In the genomic region with DNA sequence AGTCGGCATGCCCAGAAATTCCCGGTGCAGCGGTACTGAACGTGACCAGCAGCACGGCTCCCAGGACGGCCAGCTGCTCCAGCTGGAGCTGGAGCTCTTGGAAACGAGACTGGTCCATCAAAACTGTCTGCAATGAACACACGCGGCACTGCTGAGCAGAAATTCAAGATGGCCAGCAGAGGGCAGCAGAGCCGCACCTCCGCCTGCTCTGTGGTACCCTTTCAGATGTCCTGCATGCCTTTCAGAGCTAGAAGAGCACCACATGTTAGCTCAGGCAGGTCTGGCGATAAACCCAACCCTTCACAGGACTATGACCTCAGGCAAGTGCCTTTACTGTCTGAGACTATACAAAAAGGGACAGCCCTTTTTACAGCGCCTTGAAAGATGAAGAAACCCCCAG, we compare ENCODE assay signal across 8 mouse cellular contexts. TPM values are rescaled to one million over a fixed set of nuclear protein-coding genes. Genes with fewer than 3 reads are reported as not detected.
DNase-seq lines count a peak whose midpoint lies in the region; ATAC-seq and TF ChIP-seq lines count a peak whose summit lies in the region.

No protein-coding gene starts in this region.

- no peak overlapping the region for H3K4me2 ChIP-seq in hindbrain, postnatal 0 days (ENCODE audit: low read depth, low read length)

- WGBS in hindbrain, postnatal 0 days: 7% methylated on average over 13 of the region's 13 CpGs

- no peak overlapping the region for H3K27ac ChIP-seq in gastrocnemius, adult 2 months
- no peak overlapping the region for H3K27ac ChIP-seq in hindbrain, postnatal 0 days
- H3K27ac ChIP-seq in left cerebral cortex, adult 2 months: no peak overlapping the region

- peak; percentile 93 for ATAC-seq in hindbrain, postnatal 0 days
- peak; percentile 80 for ATAC-seq in megakaryocyte, adult 5-6 weeks (ENCODE audit: poor library complexity, severe bottlenecking)

- intact Hi-C loops in gastrocnemius, adult 2 months (cut with DNase I): loop anchor here (2.0 to 10.0 kb wide), 3 partner anchors 67 to 549 kb away; no protein-coding TSS in a partner anchor
- intact Hi-C loops in left cerebral cortex, adult 2 months (cut with DNase I): loop anchor here (2.0 to 10.0 kb wide), 3 partner anchors 57 to 549 kb away; a partner anchor contains a TSS

- no peak overlapping the region for H3K4me3 ChIP-seq in gastrocnemius, adult 2 months
- no peak overlapping the region for H3K4me3 ChIP-seq in hindbrain, postnatal 0 days (ENCODE audit: low read length)
- no peak overlapping the region for H3K4me3 ChIP-seq in left cerebral cortex, adult 2 months

- DNase-seq in R1 (ENCODE audit: low read depth, low spot score): peak; percentile 80
- DNase-seq in cerebellum, postnatal 36 days: peak; percentile 83 to 85
- DNase-seq in gastrocnemius, adult 2 months: peak; percentile 81
- peak; percentile 91 for DNase-seq in hindbrain, postnatal 0 days (ENCODE audit: low spot score)
- peak; percentile 76 to 80 for DNase-seq in left cerebral cortex, adult 2 months (ENCODE audit: extremely low spot score in 1 of 2, low spot score in 2 of 2)
- DNase-seq in right cerebral cortex, postnatal 10 days (ENCODE audit: low spot score in 2 of 2): peak; percentile 86 to 90
- peak; percentile 80 for DNase-seq in urinary bladder, postnatal 14 days (ENCODE audit: low spot score)

- H3K9ac ChIP-seq in hindbrain, postnatal 0 days (replicated peaks; ENCODE audit: low read length): no peak overlapping the region

- peaks cover 27% of the 10 kb centered on the region; the same call in 1 of the 2 replicates for H3K36me3 ChIP-seq in hindbrain, postnatal 0 days (ENCODE audit: insufficient read depth, low read length)

- H3K9me3 ChIP-seq in hindbrain, postnatal 0 days (ENCODE audit: low read length): no peaks in the 10 kb centered on the region

- no peak; the same call in none of the 2 replicates for TF ChIP-seq CTCF in gastrocnemius, adult 2 months (IDR thresholded peaks at IDR 0.05)
- peak; percentile 99 for TF ChIP-seq CTCF in hindbrain, postnatal 0 days (IDR thresholded peaks at IDR 0.05; ENCODE audit: low read depth)
- no peak; the same call in none of the 2 replicates for TF ChIP-seq CTCF in left cerebral cortex, adult 2 months (IDR thresholded peaks at IDR 0.05)

- H3K27me3 ChIP-seq in hindbrain, postnatal 0 days (ENCODE audit: insufficient read depth, low read length): no peaks in the 10 kb centered on the region

- H3K4me1 ChIP-seq in hindbrain, postnatal 0 days (ENCODE audit: insufficient read depth, low read length): no peaks in the 10 kb centered on the region

RNA-seq across cellular contexts. Expression of a gene that starts 26.6 kb away (rescaled TPM):
- 1 to 10 TPM; 8.6 to 9.2 TPM for total RNA-seq in gastrocnemius, adult 2 months (2021)
- total RNA-seq in hindbrain, postnatal 0 days (2014; rRNA removed): 27.0 and 46.5 TPM in 2 replicates
- polyA plus RNA-seq in hindbrain, postnatal 0 days (2015; fragmentation: Nextera tagmentation; extraction: Ambion mirVana): 64.2 and 69.6 TPM in 2 replicates
- total RNA-seq in left cerebral cortex, adult 2 months (2021): 10 to 100 TPM; 41.5 to 42.6 TPM
- 10.6 and 14.6 TPM in 2 replicates for total RNA-seq in megakaryocyte, adult 5-6 weeks (2015)
- total RNA-seq in megakaryocyte, adult 5-6 weeks (2017): 3.0 and 6.7 TPM in 2 replicates

RNA-seq across cellular contexts. Expression of a gene that starts 30.8 kb away (rescaled TPM):
- total RNA-seq in gastrocnemius, adult 2 months (2021): not detected
- not detected in 2 replicates for total RNA-seq in hindbrain, postnatal 0 days (2014; rRNA removed)
- polyA plus RNA-seq in hindbrain, postnatal 0 days (2015; fragmentation: Nextera tagmentation; extraction: Ambion mirVana): not detected in 2 replicates
- total RNA-seq in left cerebral cortex, adult 2 months (2021): not detected
- not detected in 2 replicates for total RNA-seq in megakaryocyte, adult 5-6 weeks (2015)
- not detected in 2 replicates for total RNA-seq in megakaryocyte, adult 5-6 weeks (2017)

RNA-seq across cellular contexts. Expression of a gene that starts 57.3 kb away (rescaled TPM):
- total RNA-seq in gastrocnemius, adult 2 months (2021): 1 to 10 TPM; 1.5 to 1.7 TPM
- 1.3 and 1.8 TPM in 2 replicates for total RNA-seq in hindbrain, postnatal 0 days (2014; rRNA removed)
- 0.59 and 1.2 TPM in 2 replicates for polyA plus RNA-seq in hindbrain, postnatal 0 days (2015; fragmentation: Nextera tagmentation; extraction: Ambion mirVana)
- total RNA-seq in left cerebral cortex, adult 2 months (2021): 1 to 10 TPM in 1 of 2 experiments, under 1 TPM in 1; 0.63 to 1.4 TPM
- total RNA-seq in megakaryocyte, adult 5-6 weeks (2015): 14.2 and 15.3 TPM in 2 replicates
- 14.0 and 20.2 TPM in 2 replicates for total RNA-seq in megakaryocyte, adult 5-6 weeks (2017)
